Mouse (Mus musculus) kidney, adult 8-10 months (tissue): ENCODE data around the gene Tbx10.
"Not testable (repeated sequence)": the region's sequence is repeated elsewhere in the genome, so short reads cannot be mapped to it uniquely, and the experiment has no call there.

Experiments
- DNase-seq, 2 experiments: peaks; one replicate each; pipeline ENCODE4 v3.0.0; 2022

The Tbx10 gene

DNA sequence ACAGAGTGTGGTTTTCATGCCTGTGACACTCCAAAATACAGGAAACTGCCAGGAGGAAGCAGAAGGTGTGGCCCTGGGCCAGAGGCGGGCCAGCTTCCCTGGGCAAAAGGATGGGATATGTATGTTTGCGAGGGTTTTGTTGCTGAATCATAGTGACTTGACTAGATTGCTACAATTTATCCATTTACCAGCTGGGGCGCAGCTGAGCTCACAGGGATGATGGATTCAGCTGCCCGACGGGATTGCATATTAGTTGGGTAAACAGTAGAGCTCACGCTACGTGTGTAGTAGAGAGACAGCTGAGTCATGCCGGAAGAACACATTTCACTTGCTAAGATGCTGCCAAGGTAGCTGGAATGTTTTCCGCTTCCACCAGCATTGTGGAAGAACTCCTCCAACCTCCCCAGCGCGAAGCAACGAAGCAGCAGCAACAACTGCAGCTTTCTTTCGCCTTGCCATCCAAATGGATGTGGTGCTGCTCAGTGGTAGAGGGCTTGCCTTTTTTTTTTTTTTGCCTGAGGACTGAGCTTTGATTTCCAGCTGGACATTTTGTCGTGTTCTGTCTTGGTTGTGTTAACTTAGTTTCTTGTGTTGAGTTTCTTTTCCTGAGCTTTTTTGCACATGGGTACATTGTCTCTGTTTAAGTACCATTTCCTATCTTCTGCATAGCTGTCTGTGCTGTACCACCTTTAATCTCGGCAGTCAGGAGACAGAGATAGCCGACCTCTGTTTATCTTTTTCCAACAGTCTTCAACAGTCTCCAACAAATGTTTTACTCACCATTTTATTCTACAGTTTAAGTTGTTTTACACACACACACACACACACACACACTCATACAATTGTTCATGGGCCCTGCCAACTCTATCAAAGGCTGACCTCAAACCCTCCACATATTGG is 53.7 kb downstream of the Tbx10 start, which contains the start of gene Gstp2:
Gene Gstp2, minus strand, starts transcription at position 58 of the 900 bp plus-strand sequence.
- DNase-seq = peak; percentile 87 to 88

DNA sequence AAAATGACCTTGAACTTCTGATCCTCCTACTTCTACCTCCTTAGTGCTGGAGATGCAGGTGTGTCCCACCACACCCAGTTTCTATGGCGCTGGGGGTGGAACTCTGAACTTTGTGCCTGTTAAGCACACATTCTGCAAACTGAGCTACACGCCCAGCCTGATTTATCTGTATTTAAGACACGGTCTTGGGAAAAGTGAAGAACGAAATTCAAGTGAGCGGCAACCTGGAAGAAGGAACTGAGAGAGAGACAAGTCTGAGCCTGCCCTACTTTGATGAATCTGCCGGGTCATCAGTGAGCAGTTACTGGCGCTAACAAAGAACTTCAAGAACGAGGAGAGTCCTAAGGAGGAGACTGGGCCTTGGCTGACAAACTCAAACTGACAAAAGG is 54.3 kb downstream of the Tbx10 start:
- no peak for DNase-seq

DNA sequence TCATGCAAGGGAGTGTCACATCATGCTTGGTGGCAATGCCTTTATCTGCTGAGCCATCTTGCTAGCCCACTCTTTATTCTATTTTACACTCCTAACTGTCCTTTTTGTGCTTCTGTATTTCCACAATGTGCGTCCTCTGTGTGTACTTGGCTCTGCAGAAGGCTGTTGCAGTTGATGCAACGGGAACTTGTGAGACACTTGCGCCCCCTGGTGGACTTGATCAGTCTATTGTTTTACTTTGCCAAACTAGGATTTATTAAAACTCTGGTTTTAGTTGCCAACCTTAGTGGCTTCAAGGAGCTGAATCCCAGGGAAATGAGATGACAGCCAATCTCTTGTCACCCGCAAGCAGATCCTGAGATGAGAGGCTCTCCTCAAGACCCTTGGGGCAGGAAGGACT is 55.3 kb downstream of the Tbx10 start:
- peak; percentile 73 to 89 for DNase-seq

DNA sequence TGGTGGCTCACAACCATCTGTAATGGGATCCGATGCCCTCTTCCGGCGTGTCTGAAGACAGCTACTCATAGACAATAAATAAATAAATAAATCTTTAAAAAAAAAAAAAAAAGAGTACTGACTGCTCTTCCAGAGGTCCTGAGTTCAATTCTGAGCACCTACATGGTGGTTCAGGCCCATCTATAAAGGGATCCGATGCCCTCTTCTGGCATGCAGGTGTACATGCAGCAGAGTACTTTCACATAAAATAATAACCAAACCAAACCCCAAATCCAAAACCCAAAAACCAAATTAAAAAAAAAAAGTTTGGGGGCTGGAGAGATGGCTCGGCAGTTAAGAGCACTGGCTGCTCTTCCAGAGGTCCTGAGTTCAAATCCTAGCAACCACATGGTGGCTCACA is 56.5 kb downstream of the Tbx10 start:
- DNase-seq = not testable (repeated sequence)
